Mouse (Mus musculus): ENCODE measurements around the gene Elk4. TPM values are rescaled to one million over a fixed set of nuclear protein-coding genes. Genes with fewer than 3 reads are reported as not detected.
A peak's percentile ranks its signal among the peaks of the same experiment; 100 is the strongest.

The Elk4 gene
- polyA plus RNA-seq, 1 experiment from 2014 or later: 15.2 TPM

DNA sequence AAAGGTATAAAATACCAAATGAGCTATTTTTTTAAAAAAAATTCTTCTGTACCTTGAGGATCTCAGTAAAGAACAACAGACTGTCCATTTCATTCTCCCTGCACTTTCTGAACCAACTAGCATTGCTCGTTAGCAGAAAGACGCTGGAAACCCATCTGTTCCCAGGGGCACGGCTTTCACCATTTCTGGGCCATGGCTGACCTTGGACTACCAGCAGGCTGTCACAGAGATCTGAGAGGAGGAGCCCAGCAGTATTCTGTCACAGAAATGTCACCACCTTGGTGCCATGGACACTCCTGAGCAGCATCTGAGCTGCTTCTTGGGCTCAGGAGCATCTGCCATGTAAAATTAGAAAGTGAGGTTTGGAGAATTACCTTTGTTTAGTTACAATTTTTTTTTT lies 30.3 kb downstream of the Elk4 start:
- DNase-seq (ENCODE audit: low spot score): no peak

DNA sequence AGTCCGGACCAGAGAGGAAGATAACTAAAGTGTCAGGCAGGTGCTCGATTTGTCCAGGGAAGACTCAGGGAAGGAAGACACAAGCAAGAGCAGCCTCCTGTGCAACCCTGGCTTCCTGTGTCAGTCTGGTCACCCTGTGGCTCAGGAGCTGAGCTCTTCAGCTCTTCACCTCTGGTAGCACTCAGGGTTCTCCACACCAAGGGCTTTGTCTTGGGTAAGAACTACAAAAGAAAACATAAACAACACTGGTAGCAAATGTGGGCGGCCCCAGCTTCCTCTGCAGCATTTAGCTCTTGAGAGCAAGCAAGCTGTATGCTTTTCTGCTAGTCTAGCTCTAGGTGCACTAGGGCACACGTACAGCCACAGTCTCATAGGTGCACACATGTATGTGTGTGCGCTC lies 31.3 kb downstream of the Elk4 start:
- H3K4me1 ChIP-seq: no peaks in the 10 kb centered on the region
- no peak for DNase-seq (ENCODE audit: low spot score)
- WGBS: 77% methylated on average over 5 of the region's 5 CpGs
- H3K9me3 ChIP-seq (replicated peaks): no peaks in the 10 kb centered on the region
- H3K36me3 ChIP-seq: peaks cover 16% of the 10 kb centered on the region
- H3K27me3 ChIP-seq (ENCODE audit: low read depth, poor library complexity, severe bottlenecking): no peaks in the 10 kb centered on the region
- H3K27ac ChIP-seq: no peak overlapping the region
- H3K4me3 ChIP-seq: no peak overlapping the region

More for the DNA sequence above, 30.3 kb downstream of the Elk4 start:
- WGBS: 78% methylated on average over 3 of the region's 3 CpGs
- Histone ChIP-seq H3K9me3 (replicated peaks) (no peaks in the 10 kb centered on the region), H3K27me3 (ENCODE audit: low read depth, poor library complexity, severe bottlenecking) (no peaks in the 10 kb centered on the region), H3K4me1 (no peaks in the 10 kb centered on the region), H3K36me3 (peaks cover 26% of the 10 kb centered on the region), H3K4me3 (no peak overlapping the region), H3K27ac (no peak overlapping the region)

- Histone ChIP-seq H3K27ac (0 out of 2 replicates have a peak overlapping the region, but pooled peaks have one; percentile 12), H3K9me3 (replicated peaks) (no peaks in the 10 kb centered on the region), H3K4me1 (no peaks in the 10 kb centered on the region), H3K36me3 (peaks cover 1% of the 10 kb centered on the region; the same call in 1 of the 2 replicates), H3K27me3 (ENCODE audit: low read depth, poor library complexity, severe bottlenecking) (no peaks in the 10 kb centered on the region), H3K4me3 (no peak overlapping the region)
- WGBS: 79% methylated on average over 9 of the region's 9 CpGs
- no peak for DNase-seq (ENCODE audit: low spot score)
These were observed 32.8 kb downstream of the Elk4 start for GRCm38 (mm10) chr1:132040201-132040621.

DNA sequence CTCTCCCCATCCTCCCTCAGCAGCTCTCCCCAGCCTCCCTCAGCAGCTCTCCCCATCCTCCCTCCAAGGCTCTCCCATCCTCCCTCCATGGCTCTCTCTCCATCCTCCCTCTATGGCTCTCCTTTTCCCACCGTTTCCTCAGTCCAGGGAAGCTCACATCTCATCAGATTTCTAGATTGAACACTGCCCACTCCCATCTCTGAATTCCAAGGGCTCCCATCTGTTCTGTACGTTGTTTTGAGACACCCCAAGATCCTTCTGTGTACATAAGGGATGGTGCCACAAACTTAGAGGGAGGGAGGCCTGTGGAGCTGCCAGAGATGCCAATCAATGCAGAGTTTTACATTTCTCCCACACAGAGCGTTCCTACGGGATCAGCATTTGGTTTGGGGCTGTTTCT lies 36.4 kb downstream of the Elk4 start:
- 76% methylated on average over 4 of the region's 4 CpGs for WGBS

DNA sequence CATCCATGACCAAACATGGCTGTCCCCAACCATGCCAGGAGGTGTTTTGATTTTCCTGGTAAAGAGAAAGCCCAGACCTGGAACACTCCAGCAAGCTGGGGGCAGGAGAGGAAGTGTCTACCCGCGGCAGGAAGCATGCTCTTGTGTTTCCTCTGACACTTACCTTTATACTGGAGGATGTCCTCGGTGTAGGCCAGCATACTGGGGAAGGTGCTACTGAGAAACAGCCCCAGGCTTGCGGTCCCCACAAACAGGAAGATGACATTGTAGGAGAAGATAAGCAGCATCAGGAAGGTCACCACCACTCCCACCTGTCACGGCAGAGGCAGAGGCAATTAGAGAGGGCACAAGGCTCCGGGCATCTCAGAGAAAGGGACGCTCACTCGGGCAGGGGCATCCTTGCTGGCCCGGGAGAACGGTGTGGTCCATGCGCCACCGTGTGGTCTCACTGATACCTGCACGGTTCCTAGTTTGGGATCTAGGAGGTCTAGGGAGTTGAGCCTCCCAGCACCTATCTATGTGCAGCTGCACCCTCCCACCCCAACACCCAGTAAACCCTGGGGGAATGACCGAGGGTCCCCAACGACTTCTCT lies 38.8 kb downstream of the Elk4 start:
- H3K4me3 ChIP-seq: no peak overlapping the region
- H3K9me3 ChIP-seq (replicated peaks): no peaks in the 10 kb centered on the region
- 24% methylated on average over 15 of the region's 15 CpGs for WGBS
- no peaks in the 10 kb centered on the region for H3K4me1 ChIP-seq
- no peak overlapping the region for H3K27ac ChIP-seq
- H3K27me3 ChIP-seq (ENCODE audit: low read depth, poor library complexity, severe bottlenecking): no peaks in the 10 kb centered on the region
- DNase-seq (ENCODE audit: low spot score): peak; percentile 80
- no peaks in the 10 kb centered on the region for H3K36me3 ChIP-seq

More for the DNA sequence above, 36.4 kb downstream of the Elk4 start:
- no peak overlapping the region for H3K4me3 ChIP-seq
- H3K27me3 ChIP-seq (ENCODE audit: low read depth, poor library complexity, severe bottlenecking): no peaks in the 10 kb centered on the region
- no peaks in the 10 kb centered on the region for H3K36me3 ChIP-seq
- H3K27ac ChIP-seq: no peak overlapping the region
- DNase-seq (ENCODE audit: low spot score): no peak
- H3K4me1 ChIP-seq: no peaks in the 10 kb centered on the region
- no peaks in the 10 kb centered on the region for H3K9me3 ChIP-seq (replicated peaks)

- WGBS: 86% methylated on average over 3 of the region's 3 CpGs
- Histone ChIP-seq H3K27me3 (ENCODE audit: low read depth, poor library complexity, severe bottlenecking) (no peaks in the 10 kb centered on the region), H3K36me3 (no peaks in the 10 kb centered on the region), H3K27ac (no peak overlapping the region), H3K4me3 (no peak overlapping the region), H3K4me1 (no peaks in the 10 kb centered on the region), H3K9me3 (replicated peaks) (no peaks in the 10 kb centered on the region)
- no peak for DNase-seq (ENCODE audit: low spot score)
These were observed 44.3 kb downstream of the Elk4 start for GRCm38 (mm10) chr1:132051746-132052145.

DNA sequence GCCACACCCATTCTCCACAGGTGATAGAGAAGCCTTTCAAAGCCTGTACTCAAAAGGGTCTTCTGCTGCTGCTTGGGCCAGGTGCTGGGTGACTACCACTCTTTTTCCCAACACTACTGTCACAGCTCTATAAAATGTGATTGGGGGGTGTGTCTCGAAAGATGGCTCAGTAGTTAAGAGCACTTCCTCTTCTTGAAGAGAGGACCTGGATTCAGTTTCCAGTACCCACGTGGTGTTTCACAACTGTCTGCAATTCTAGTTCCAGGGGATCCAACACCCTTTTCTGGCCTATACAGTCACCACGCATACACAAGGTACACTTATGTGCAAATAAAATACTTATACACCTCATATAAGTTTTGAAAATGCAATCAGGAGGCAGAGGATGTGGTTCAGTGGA lies 47.0 kb downstream of the Elk4 start:
- Histone ChIP-seq H3K9me3 (replicated peaks) (no peaks in the 10 kb centered on the region), H3K4me3 (no peak overlapping the region), H3K4me1 (no peaks in the 10 kb centered on the region), H3K36me3 (no peaks in the 10 kb centered on the region), H3K27me3 (ENCODE audit: low read depth, poor library complexity, severe bottlenecking) (no peaks in the 10 kb centered on the region), H3K27ac (no peak overlapping the region)
- DNase-seq (ENCODE audit: low spot score): no peak
- 75% methylated on average over 3 of the region's 3 CpGs for WGBS

GRCm38 (mm10) chr1:132055054-132055664 lies 47.8 kb downstream of the Elk4 start:
- no peak for DNase-seq (ENCODE audit: low spot score)
- Histone ChIP-seq H3K4me1 (no peaks in the 10 kb centered on the region), H3K27me3 (ENCODE audit: low read depth, poor library complexity, severe bottlenecking) (no peaks in the 10 kb centered on the region), H3K36me3 (no peaks in the 10 kb centered on the region), H3K4me3 (no peak overlapping the region), H3K27ac (no peak overlapping the region), H3K9me3 (replicated peaks) (no peaks in the 10 kb centered on the region)
- WGBS: 78% methylated on average over 7 of the region's 7 CpGs

GRCm38 (mm10) chr1:132058558-132058957 lies 51.2 kb downstream of the Elk4 start:
- WGBS: 95% methylated on average over 5 of the region's 5 CpGs
- H3K27me3 ChIP-seq (ENCODE audit: low read depth, poor library complexity, severe bottlenecking): 0 out of 2 replicates have a peak, but pooled peaks cover 3% of the 10 kb centered on the region
- no peaks in the 10 kb centered on the region for H3K9me3 ChIP-seq (replicated peaks)
- no peak overlapping the region for H3K4me3 ChIP-seq
- no peaks in the 10 kb centered on the region for H3K4me1 ChIP-seq
- H3K27ac ChIP-seq: no peak overlapping the region
- DNase-seq (ENCODE audit: low spot score): no peak
- no peaks in the 10 kb centered on the region for H3K36me3 ChIP-seq

GRCm38 (mm10) chr1:132060036-132060769 lies 52.8 kb downstream of the Elk4 start:
- H3K27me3 ChIP-seq (ENCODE audit: low read depth, poor library complexity, severe bottlenecking): peaks cover 17% of the 10 kb centered on the region
- H3K4me3 ChIP-seq: no peak overlapping the region
- H3K27ac ChIP-seq: no peak overlapping the region
- H3K9me3 ChIP-seq (replicated peaks): no peaks in the 10 kb centered on the region
- 57% methylated on average over 7 of the region's 7 CpGs for WGBS
- no peaks in the 10 kb centered on the region for H3K36me3 ChIP-seq
- no peak for DNase-seq (ENCODE audit: low spot score)
- H3K4me1 ChIP-seq: no peaks in the 10 kb centered on the region

DNA sequence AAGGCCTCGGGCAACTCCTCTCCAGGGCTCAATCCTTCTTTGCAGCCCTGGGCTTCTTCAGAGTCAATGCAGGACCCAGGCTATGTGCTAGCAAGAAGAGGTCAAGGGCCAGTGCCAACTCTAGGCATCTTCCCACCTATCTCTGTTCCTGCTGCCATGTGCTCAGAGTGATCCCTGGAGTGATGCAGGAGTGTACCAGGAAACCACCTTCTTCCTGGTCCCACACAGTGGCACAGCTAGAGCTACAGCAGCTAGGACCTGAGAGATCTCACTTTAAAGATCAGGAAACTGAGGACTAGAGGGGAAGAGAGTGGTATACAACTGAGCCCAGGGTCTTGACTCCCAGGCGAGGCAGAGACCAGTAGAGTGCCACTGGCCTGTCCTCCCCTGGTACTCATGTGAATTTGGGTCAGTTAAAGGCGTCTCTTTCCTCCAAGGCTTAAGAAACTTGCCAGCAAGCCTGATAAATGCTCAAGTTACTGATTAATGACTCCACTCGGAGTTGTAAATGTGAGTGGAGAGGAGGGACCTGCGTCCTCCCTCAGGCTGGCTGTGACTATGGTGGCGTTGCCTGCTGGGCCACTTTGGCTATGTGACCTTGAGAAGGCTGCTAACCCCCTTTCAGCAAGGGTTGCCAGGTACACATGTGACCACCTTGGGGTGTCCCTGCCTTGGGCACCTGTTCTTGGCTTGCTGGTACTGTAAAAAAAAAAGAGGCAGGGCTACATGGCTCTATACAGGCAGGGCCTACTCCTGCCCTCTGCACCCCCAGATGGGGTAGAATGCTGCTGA lies 54.5 kb downstream of the Elk4 start:
- 57% methylated on average over 6 of the region's 6 CpGs for WGBS
- Histone ChIP-seq H3K27me3 (ENCODE audit: low read depth, poor library complexity, severe bottlenecking) (peaks cover 35% of the 10 kb centered on the region), H3K4me1 (no peaks in the 10 kb centered on the region)

GRCm38 (mm10) chr1:132063096-132063495 lies 55.7 kb downstream of the Elk4 start:
- Histone ChIP-seq H3K36me3 (no peaks in the 10 kb centered on the region), H3K4me3 (no peak overlapping the region), H3K9me3 (replicated peaks) (no peaks in the 10 kb centered on the region), H3K27ac (no peak overlapping the region), H3K27me3 (ENCODE audit: low read depth, poor library complexity, severe bottlenecking) (peaks cover 46% of the 10 kb centered on the region), H3K4me1 (peaks cover 11% of the 10 kb centered on the region)
- DNase-seq (ENCODE audit: low spot score): no peak
- 89% methylated on average over 4 of the region's 4 CpGs for WGBS

More for the DNA sequence above, 54.5 kb downstream of the Elk4 start:
- Histone ChIP-seq H3K4me3 (no peak overlapping the region), H3K9me3 (replicated peaks) (no peaks in the 10 kb centered on the region), H3K27ac (no peak overlapping the region), H3K36me3 (no peaks in the 10 kb centered on the region)
- no peak for DNase-seq (ENCODE audit: low spot score)
